Mouse (Mus musculus) kidney, adult 2 months (tissue): ENCODE results near the gene Sh2d1b1.
A peak's percentile ranks its signal among the peaks of the same experiment; 100 is the strongest.

Source experiments
- CTCF ChIP-seq: fragments of 200-500 bp; conservative IDR thresholded peaks from 2 replicates; pipeline ENCODE4 v1.5.1; 2011; ENCODE audit warnings: low read depth, mild to moderate bottlenecking, control low read depth, low read length, moderate library complexity, mixed read lengths; ENCODE audit not compliant: insufficient read depth, insufficient read length
- POLR2A ChIP-seq: fragments of 200-500 bp; IDR thresholded peaks from one replicate; pipeline ENCODE4 v1.6.1; 2011; ENCODE audit warnings: low read depth, low read length, control low read depth

DNA sequence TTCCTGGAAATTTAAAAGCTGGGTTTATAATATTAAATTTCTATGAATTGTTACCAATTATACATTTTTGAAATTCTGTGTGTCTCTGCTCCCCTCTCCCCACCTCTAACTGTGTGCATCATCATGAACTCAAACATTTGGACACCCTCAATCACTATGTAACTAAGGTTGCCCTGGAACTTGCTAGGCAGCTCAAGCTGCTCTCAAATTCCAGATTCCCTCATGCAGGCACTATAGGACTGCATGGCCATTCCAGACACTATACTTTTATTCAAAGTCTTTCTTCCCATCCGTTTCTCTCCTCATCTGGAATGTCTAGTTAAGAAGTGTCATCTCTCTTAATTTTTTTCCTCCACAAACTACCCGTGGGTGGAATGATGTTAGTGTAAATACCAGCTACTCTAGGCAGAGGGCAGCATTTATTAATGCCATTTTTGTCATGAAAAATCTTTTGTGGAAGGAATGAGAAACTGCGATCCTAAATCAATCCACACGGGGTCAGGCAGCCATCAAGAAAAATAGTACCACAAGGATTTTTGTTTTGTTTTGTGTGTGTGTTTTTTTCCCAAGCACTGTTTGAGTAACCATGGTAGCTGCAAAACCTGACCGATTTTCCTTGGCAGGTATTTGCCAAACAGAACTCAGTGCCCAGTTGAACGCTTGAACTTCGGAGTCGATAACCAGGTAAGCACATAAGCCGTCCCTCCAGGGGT lies 15.3 kb downstream of the Sh2d1b1 start:
- TF ChIP-seq CTCF, result peak; percentile 30; the same call in 1 of the 2 replicates
- no peak for TF ChIP-seq POLR2A
